Mouse (Mus musculus): ENCODE measurements around the gene Bcl6b. TPM values are rescaled to one million over a fixed set of nuclear protein-coding genes. Genes with fewer than 3 reads are reported as not detected.

Bcl6b gene
- total and polyA plus RNA-seq, 3 experiments = 0.22 TPM; not detected in 2

DNA sequence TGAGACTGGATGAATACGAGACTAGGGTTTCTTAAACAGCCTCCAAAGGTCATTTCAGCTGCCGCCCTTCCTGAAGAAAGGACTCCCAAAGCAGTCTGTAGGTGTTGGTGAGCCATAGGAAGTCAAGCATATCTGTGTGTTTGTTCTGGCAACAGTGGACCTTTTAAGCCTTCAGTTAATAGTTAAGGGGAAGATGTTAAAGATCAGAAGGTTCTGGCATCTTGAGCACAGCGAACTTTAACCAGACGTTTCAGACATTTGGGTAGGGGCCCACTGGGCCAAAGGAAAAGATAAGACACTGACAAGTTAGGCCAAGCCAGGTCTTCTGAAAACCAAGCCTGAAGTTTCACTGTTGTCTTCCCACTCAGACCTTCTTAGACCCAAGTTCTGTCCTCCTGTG, 11.6 kb downstream of the Bcl6b start:
- Histone ChIP-seq H3K4me3 (ENCODE audit: low read depth, low read length) (no peak overlapping the region), H3K36me3 (replicated peaks) (peaks cover 45% of the 10 kb centered on the region), H3K9me3 (replicated peaks) (peaks cover 10% of the 10 kb centered on the region; the same call in 1 of the 2 replicates), H3K4me1 (ENCODE audit: insufficient read depth, low read depth, low read length) (peaks cover 47% of the 10 kb centered on the region), H3K27me3 (ENCODE audit: insufficient read depth, low read length) (no peaks in the 10 kb centered on the region)
- ATAC-seq (ENCODE audit: extremely low read depth, insufficient number of reproducible peaks, low FRiP score, poor library complexity, severe bottlenecking) (no peak), DNase-seq (ENCODE audit: low spot score) (no peak)
- TF ChIP-seq TAL1 (conservative IDR thresholded peaks at IDR 0.05; ENCODE audit: low read depth, low read length) = no peak
- TF ChIP-seq CTCF (IDR thresholded peaks at IDR 0.05; ENCODE audit: low read depth, low read length) = no peak
- no peak for TF ChIP-seq POLR2AphosphoS5 (IDR thresholded peaks at IDR 0.05; ENCODE audit: insufficient replicate concordance, low read depth, low read length)
- no peak for TF ChIP-seq GATA1 (IDR thresholded peaks at IDR 0.05; ENCODE audit: borderline replicate concordance, low read length)
- no peak for TF ChIP-seq GATA2 (IDR thresholded peaks at IDR 0.05; ENCODE audit: borderline replicate concordance, low read depth, low read length)

DNA sequence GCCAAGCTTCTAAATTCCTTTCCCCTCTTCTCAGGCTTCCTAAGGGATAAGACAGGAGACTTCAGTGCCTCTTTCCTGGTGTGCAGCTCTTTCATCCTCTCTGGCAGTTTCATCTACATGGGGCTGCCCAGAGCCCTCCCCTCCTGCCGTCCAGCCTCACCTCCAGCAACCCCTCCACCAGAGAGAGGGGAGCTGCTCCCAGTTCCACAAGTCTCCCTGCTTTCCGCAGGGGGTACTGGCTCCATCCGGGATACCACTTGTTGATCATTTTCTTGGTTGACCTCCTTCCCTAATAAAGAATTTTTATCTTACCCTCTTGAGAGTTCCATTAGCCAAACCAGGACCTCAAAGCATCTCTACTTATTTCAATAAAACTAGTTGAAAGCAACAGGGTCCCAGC, 13.5 kb downstream of the Bcl6b start:
- no peak overlapping the region for H3K4me3 ChIP-seq (ENCODE audit: low read depth, low read length)
- H3K36me3 ChIP-seq (replicated peaks) = peaks cover 42% of the 10 kb centered on the region
- no peak for TF ChIP-seq TAL1 (conservative IDR thresholded peaks at IDR 0.05; ENCODE audit: low read depth, low read length)
- TF ChIP-seq GATA1 (IDR thresholded peaks at IDR 0.05; ENCODE audit: borderline replicate concordance, low read length) = no peak
- TF ChIP-seq POLR2AphosphoS5 (IDR thresholded peaks at IDR 0.05; ENCODE audit: insufficient replicate concordance, low read depth, low read length) = no peak
- no peak for TF ChIP-seq CTCF (IDR thresholded peaks at IDR 0.05; ENCODE audit: low read depth, low read length)
- no peak for TF ChIP-seq GATA2 (IDR thresholded peaks at IDR 0.05; ENCODE audit: borderline replicate concordance, low read depth, low read length)
- peaks cover 10% of the 10 kb centered on the region; the same call in 1 of the 2 replicates for H3K9me3 ChIP-seq (replicated peaks)
- peaks cover 2% of the 10 kb centered on the region for H3K27me3 ChIP-seq (ENCODE audit: insufficient read depth, low read length)
- peaks cover 31% of the 10 kb centered on the region for H3K4me1 ChIP-seq (ENCODE audit: insufficient read depth, low read depth, low read length)
- ATAC-seq (ENCODE audit: extremely low read depth, insufficient number of reproducible peaks, low FRiP score, poor library complexity, severe bottlenecking) (no peak), DNase-seq (ENCODE audit: low spot score) (no peak)

DNA sequence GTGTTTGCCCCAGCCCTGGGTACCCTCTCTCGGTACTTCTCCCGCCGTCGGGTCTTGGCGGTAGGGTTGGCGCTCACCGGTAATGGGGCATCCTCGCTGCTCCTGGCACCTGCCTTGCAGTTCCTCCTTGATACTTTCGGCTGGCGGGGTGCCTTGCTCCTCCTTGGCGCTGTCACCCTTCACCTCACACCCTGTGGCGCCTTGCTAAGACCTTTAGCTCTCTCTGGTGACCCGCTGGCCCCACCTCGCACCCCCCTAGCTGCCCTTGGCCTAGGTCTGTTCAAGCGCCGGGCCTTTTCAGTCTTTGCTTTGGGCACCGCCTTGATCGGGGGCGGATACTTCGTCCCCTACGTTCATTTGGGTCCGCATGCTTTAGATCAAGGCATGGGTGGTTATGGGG, 14.3 kb downstream of the Bcl6b start:
- no peak for DNase-seq (ENCODE audit: low spot score)
- no peak for ATAC-seq (ENCODE audit: extremely low read depth, insufficient number of reproducible peaks, low FRiP score, poor library complexity, severe bottlenecking)

DNA sequence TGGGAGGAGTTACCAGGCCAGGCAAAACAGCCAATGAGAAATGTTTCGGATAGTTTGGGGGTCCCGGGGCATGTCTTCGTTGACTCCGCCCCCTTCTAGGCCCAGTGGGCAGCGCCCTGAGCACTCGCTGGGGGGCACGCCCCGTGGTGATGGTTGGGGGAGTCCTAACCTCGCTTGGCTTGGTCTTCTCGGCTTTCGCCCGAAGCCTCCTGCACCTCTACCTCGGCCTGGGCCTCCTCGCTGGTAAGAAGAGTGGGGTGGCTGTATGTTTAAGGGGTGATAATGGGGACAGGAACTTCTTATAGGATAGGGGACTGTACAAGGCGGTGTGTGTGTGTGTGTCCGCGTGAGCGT, 14.8 kb downstream of the Bcl6b start:
- ATAC-seq (ENCODE audit: extremely low read depth, insufficient number of reproducible peaks, low FRiP score, poor library complexity, severe bottlenecking) (no peak), DNase-seq (ENCODE audit: low spot score) (no peak)
- H3K9me3 ChIP-seq (replicated peaks) = peaks cover 10% of the 10 kb centered on the region; the same call in 1 of the 2 replicates
- H3K36me3 ChIP-seq (replicated peaks) = peaks cover 42% of the 10 kb centered on the region
- peaks cover 6% of the 10 kb centered on the region for H3K27me3 ChIP-seq (ENCODE audit: insufficient read depth, low read length)
- TF ChIP-seq GATA2 (IDR thresholded peaks at IDR 0.05; ENCODE audit: borderline replicate concordance, low read depth, low read length) = no peak
- TF ChIP-seq TAL1 (conservative IDR thresholded peaks at IDR 0.05; ENCODE audit: low read depth, low read length) = no peak
- no peak for TF ChIP-seq GATA1 (IDR thresholded peaks at IDR 0.05; ENCODE audit: borderline replicate concordance, low read length)
- no peak for TF ChIP-seq POLR2AphosphoS5 (IDR thresholded peaks at IDR 0.05; ENCODE audit: insufficient replicate concordance, low read depth, low read length)
- no peak for TF ChIP-seq CTCF (IDR thresholded peaks at IDR 0.05; ENCODE audit: low read depth, low read length)
- H3K4me1 ChIP-seq (ENCODE audit: insufficient read depth, low read depth, low read length) = peaks cover 20% of the 10 kb centered on the region
- no peak overlapping the region for H3K4me3 ChIP-seq (ENCODE audit: low read depth, low read length)

More for the DNA sequence above, 14.3 kb downstream of the Bcl6b start:
- peaks cover 10% of the 10 kb centered on the region; the same call in 1 of the 2 replicates for H3K9me3 ChIP-seq (replicated peaks)
- peaks cover 6% of the 10 kb centered on the region for H3K27me3 ChIP-seq (ENCODE audit: insufficient read depth, low read length)
- peaks cover 25% of the 10 kb centered on the region for H3K4me1 ChIP-seq (ENCODE audit: insufficient read depth, low read depth, low read length)
- H3K4me3 ChIP-seq (ENCODE audit: low read depth, low read length) = no peak overlapping the region
- no peak for TF ChIP-seq POLR2AphosphoS5 (IDR thresholded peaks at IDR 0.05; ENCODE audit: insufficient replicate concordance, low read depth, low read length)
- TF ChIP-seq GATA1 (IDR thresholded peaks at IDR 0.05; ENCODE audit: borderline replicate concordance, low read length) = no peak
- TF ChIP-seq TAL1 (conservative IDR thresholded peaks at IDR 0.05; ENCODE audit: low read depth, low read length) = no peak
- no peak for TF ChIP-seq CTCF (IDR thresholded peaks at IDR 0.05; ENCODE audit: low read depth, low read length)
- no peak for TF ChIP-seq GATA2 (IDR thresholded peaks at IDR 0.05; ENCODE audit: borderline replicate concordance, low read depth, low read length)
- H3K36me3 ChIP-seq (replicated peaks) = peaks cover 42% of the 10 kb centered on the region

DNA sequence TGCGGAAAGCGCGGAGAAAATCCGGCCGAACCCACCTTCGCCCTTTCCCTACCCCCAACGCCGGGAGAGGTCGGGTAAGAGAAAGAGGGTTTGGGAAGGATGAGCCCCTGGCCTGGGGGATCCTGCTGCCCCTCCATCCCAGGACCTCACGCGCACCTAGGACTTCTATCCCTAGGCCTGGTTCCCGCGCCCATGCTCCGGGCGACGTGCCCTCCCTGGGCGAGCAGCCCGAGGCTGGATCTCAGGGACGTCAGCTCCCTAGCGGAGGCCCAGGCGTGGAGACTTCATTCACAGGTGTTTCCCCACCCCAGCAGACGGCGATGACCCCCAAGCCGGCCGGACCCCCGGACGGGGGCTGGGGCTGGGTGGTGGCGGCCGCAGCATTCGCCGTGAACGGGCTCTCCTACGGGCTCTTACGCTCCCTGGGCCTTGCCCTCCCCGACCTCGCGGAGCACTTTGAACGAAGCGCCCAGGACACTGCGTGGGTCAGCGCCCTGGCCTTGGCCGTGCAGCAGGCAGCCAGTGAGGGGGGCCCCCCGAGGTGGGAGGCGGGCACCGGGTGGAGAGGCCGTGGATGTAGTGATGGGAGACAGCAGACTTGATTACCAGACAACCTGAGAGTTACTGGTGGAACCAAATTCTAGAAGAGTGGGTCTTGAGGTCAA, 15.3 kb downstream of the Bcl6b start:
- Histone ChIP-seq H3K27me3 (ENCODE audit: insufficient read depth, low read length) (peaks cover 6% of the 10 kb centered on the region), H3K4me1 (ENCODE audit: insufficient read depth, low read depth, low read length) (peaks cover 15% of the 10 kb centered on the region), H3K4me3 (ENCODE audit: low read depth, low read length) (no peak overlapping the region), H3K9me3 (replicated peaks) (peaks cover 10% of the 10 kb centered on the region; the same call in 1 of the 2 replicates), H3K36me3 (replicated peaks) (peaks cover 42% of the 10 kb centered on the region)
- no peak for ATAC-seq (ENCODE audit: extremely low read depth, insufficient number of reproducible peaks, low FRiP score, poor library complexity, severe bottlenecking)
- TF ChIP-seq POLR2AphosphoS5 (IDR thresholded peaks at IDR 0.05; ENCODE audit: insufficient replicate concordance, low read depth, low read length) (no peak), TAL1 (conservative IDR thresholded peaks at IDR 0.05; ENCODE audit: low read depth, low read length) (no peak), GATA2 (IDR thresholded peaks at IDR 0.05; ENCODE audit: borderline replicate concordance, low read depth, low read length) (no peak), CTCF (IDR thresholded peaks at IDR 0.05; ENCODE audit: low read depth, low read length) (no peak), GATA1 (IDR thresholded peaks at IDR 0.05; ENCODE audit: borderline replicate concordance, low read length) (no peak)
- DNase-seq (ENCODE audit: low spot score) = no peak

DNA sequence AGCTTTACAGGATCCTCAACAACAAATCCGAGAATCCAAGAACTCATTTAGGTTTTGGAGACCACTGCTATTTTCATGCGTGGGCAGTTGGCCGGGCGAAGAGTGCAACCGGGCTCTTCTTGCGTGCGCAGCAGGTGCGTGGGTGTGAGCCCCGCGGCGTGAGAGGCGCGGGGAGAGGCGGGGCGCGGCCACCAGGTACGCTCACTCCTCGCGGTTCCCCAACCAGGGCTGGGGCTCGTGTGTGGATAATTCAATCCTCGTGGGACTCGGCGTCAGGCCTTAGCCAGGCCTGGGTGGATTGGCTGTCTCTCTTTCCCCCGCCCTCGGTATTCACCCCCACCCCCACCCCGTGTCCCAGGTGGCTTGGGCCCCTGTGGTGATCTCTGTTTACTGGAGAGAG, 15.9 kb downstream of the Bcl6b start:
- no peak for ATAC-seq (ENCODE audit: extremely low read depth, insufficient number of reproducible peaks, low FRiP score, poor library complexity, severe bottlenecking)
- no peak for DNase-seq (ENCODE audit: low spot score)
- H3K36me3 ChIP-seq (replicated peaks) = peaks cover 37% of the 10 kb centered on the region
- H3K27me3 ChIP-seq (ENCODE audit: insufficient read depth, low read length) = peaks cover 6% of the 10 kb centered on the region
- peaks cover 10% of the 10 kb centered on the region; the same call in 1 of the 2 replicates for H3K9me3 ChIP-seq (replicated peaks)
- H3K4me3 ChIP-seq (ENCODE audit: low read depth, low read length) = no peak overlapping the region
- TF ChIP-seq GATA2 (IDR thresholded peaks at IDR 0.05; ENCODE audit: borderline replicate concordance, low read depth, low read length) (no peak), TAL1 (conservative IDR thresholded peaks at IDR 0.05; ENCODE audit: low read depth, low read length) (no peak), CTCF (IDR thresholded peaks at IDR 0.05; ENCODE audit: low read depth, low read length) (no peak), GATA1 (IDR thresholded peaks at IDR 0.05; ENCODE audit: borderline replicate concordance, low read length) (no peak), POLR2AphosphoS5 (IDR thresholded peaks at IDR 0.05; ENCODE audit: insufficient replicate concordance, low read depth, low read length) (no peak)
- H3K4me1 ChIP-seq (ENCODE audit: insufficient read depth, low read depth, low read length) = peaks cover 9% of the 10 kb centered on the region
